Mouse (Mus musculus): ENCODE data around the gene Tnfrsf18. TPM values are rescaled to one million over a fixed set of nuclear protein-coding genes. Genes with fewer than 3 reads are reported as not detected.

Tnfrsf18 gene
- total and polyA plus RNA-seq, 3 experiments: 9.3 to 16.2 TPM; not detected in 1

GRCm38 (mm10) chr4:156058826-156059225 lies 32.9 kb downstream of the Tnfrsf18 start:
- Histone ChIP-seq H3K4me3 (ENCODE audit: control insufficient read depth in 1 of 2, insufficient read depth in 1 of 2, low read depth in 2 of 2, low read length in 2 of 2) (no peak overlapping the region), H3K9ac (ENCODE audit: control insufficient read depth, low read depth, low read length, poor library complexity, severe bottlenecking) (no peak overlapping the region), H3K36me3 (ENCODE audit: control insufficient read depth in 1 of 2, insufficient read depth in 2 of 2, low read length in 2 of 2) (no peaks in the 10 kb centered on the region), H3K27me3 (ENCODE audit: control insufficient read depth in 1 of 2, insufficient read depth in 2 of 2, low read length in 2 of 2) (peaks cover 3 to 8% of the 10 kb centered on the region in 2 experiments; a peak in 3 of 4 replicates), H3K79me2 (ENCODE audit: control insufficient read depth, insufficient read depth, low read length, poor library complexity) (no peaks in the 10 kb centered on the region), H3K9me3 (replicated peaks; ENCODE audit: insufficient read depth, low read length) (no peaks in the 10 kb centered on the region), H3K4me1 (ENCODE audit: control insufficient read depth in 1 of 2, insufficient read depth in 2 of 2, low read length in 2 of 2) (no peaks in the 10 kb centered on the region), H3K27ac (ENCODE audit: control insufficient read depth, low read depth, low read length) (no peak overlapping the region)
- no peak for DNase-seq (ENCODE audit: low read depth, low spot score)
- TF ChIP-seq RCOR1 (IDR thresholded peaks at IDR 0.05; ENCODE audit: low read depth, low read length): no peak
- TF ChIP-seq BHLHE40 (IDR thresholded peaks at IDR 0.05; ENCODE audit: borderline replicate concordance, low read depth, low read length): no peak
- TF ChIP-seq CHD1 (IDR thresholded peaks at IDR 0.05; ENCODE audit: low read depth, low read length): no peak
- no peak for TF ChIP-seq E2F4 (IDR thresholded peaks at IDR 0.05; ENCODE audit: borderline replicate concordance, low read depth, low read length)
- no peak for TF ChIP-seq TBP (IDR thresholded peaks at IDR 0.05; ENCODE audit: low read depth, low read length)
- TF ChIP-seq ZC3H11A (IDR thresholded peaks at IDR 0.05; ENCODE audit: low read depth, low read length): no peak
- TF ChIP-seq RAD21 (IDR thresholded peaks at IDR 0.05; ENCODE audit: low read depth, low read length): no peak
- no peak for TF ChIP-seq GABPA (IDR thresholded peaks at IDR 0.05; ENCODE audit: low read depth, low read length)
- no peak for TF ChIP-seq ETS1 (IDR thresholded peaks at IDR 0.05; ENCODE audit: low read depth, low read length)
- no peak for TF ChIP-seq KAT2A (conservative IDR thresholded peaks at IDR 0.05; ENCODE audit: low read depth, low read length)
- TF ChIP-seq CHD2 (IDR thresholded peaks at IDR 0.05; ENCODE audit: low read length): no peak
- TF ChIP-seq ZMIZ1 (IDR thresholded peaks at IDR 0.05; ENCODE audit: low read depth, low read length): no peak
- TF ChIP-seq MYC (IDR thresholded peaks at IDR 0.05; ENCODE audit: low read depth, low read length): no peak
- TF ChIP-seq MYB (IDR thresholded peaks at IDR 0.05; ENCODE audit: low read depth, low read length): no peak

GRCm38 (mm10) chr4:156059261-156059660 lies 33.3 kb downstream of the Tnfrsf18 start, which contains the start of gene Ttll10:
Ttll10 (minus strand) TSS chr4:156059414.
- peaks cover 3 to 8% of the 10 kb centered on the region in 2 experiments; a peak in 3 of 4 replicates for H3K27me3 ChIP-seq (ENCODE audit: control insufficient read depth in 1 of 2, insufficient read depth in 2 of 2, low read length in 2 of 2)
- H3K36me3 ChIP-seq (ENCODE audit: control insufficient read depth in 1 of 2, insufficient read depth in 2 of 2, low read length in 2 of 2): no peaks in the 10 kb centered on the region
- H3K79me2 ChIP-seq (ENCODE audit: control insufficient read depth, insufficient read depth, low read length, poor library complexity): no peaks in the 10 kb centered on the region
- no peaks in the 10 kb centered on the region for H3K4me1 ChIP-seq (ENCODE audit: control insufficient read depth in 1 of 2, insufficient read depth in 2 of 2, low read length in 2 of 2)
- no peaks in the 10 kb centered on the region for H3K9me3 ChIP-seq (replicated peaks; ENCODE audit: insufficient read depth, low read length)
- H3K27ac ChIP-seq (ENCODE audit: control insufficient read depth, low read depth, low read length): no peak within 1 kb of the TSS
- no peak for DNase-seq (ENCODE audit: low read depth, low spot score)
- no peak within 1 kb of the TSS for H3K4me3 ChIP-seq (ENCODE audit: control insufficient read depth in 1 of 2, insufficient read depth in 1 of 2, low read depth in 2 of 2, low read length in 2 of 2)
- no peak within 1 kb of the TSS for H3K9ac ChIP-seq (ENCODE audit: control insufficient read depth, low read depth, low read length, poor library complexity, severe bottlenecking)
- TF ChIP-seq USF2 (IDR thresholded peaks at IDR 0.05; ENCODE audit: borderline replicate concordance in 1 of 2, insufficient read depth in 1 of 2, low read depth in 1 of 2, low read length in 2 of 2) (no peak), USF1 (IDR thresholded peaks at IDR 0.05; ENCODE audit: low read depth, low read length) (no peak), MYC (IDR thresholded peaks at IDR 0.05; ENCODE audit: low read depth, low read length) (no peak), ZKSCAN1 (IDR thresholded peaks at IDR 0.05; ENCODE audit: low read depth, low read length) (no peak), ETS1 (IDR thresholded peaks at IDR 0.05; ENCODE audit: low read depth, low read length) (no peak)
